Mouse (Mus musculus): Measurements from ENCODE around the gene Fkbp5.
A peak's percentile ranks its signal among the peaks of the same experiment; 100 is the strongest.
"Not testable (repeated sequence)": the region's sequence is repeated elsewhere in the genome, so short reads cannot be mapped to it uniquely, and the experiment has no call there.

Fkbp5 gene

GRCm38 (mm10) chr17:28417771-28418170 lies 99.6 kb downstream of the Fkbp5 start:
- no peak for DNase-seq

- DNase-seq: no peak
These were observed 102.1 kb downstream of the Fkbp5 start for GRCm38 (mm10) chr17:28415271-28415670.

- no peak for DNase-seq
These were observed 105.9 kb downstream of the Fkbp5 start for GRCm38 (mm10) chr17:28411381-28411960.

GRCm38 (mm10) chr17:28410731-28411130 lies 106.6 kb downstream of the Fkbp5 start:
- no peak for DNase-seq

DNA sequence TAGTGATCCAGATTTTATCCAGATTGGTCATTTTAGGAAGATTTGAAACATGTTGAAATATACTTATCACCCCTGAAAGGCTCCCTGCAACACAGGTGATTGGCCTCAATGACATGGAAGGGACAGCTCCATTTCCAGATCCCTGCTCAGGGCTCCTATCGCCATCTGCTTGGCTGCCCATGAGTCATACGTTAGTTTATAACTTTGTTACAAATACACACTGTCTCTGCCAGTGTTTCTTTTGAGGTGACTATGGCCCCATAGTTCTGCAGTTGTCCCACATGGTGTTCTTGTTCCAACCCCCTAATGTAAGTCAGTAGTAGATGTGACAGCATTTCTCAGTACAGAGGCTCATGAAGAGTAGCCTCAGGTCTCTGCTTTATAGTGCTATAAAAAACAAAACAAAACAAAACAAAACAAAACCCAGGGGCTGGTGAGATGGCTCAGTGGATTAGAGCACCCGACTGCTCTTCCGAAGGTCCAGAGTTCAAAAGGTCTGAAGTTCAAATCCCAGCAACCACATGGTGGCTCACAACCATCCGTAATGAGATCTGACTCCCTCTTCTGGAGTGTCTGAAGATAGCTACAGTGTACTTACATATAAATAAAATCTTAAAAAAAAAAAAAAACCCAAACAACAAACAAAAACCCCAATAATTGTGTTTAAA lies 108.9 kb downstream of the Fkbp5 start:
- no peak for DNase-seq

GRCm38 (mm10) chr17:28407418-28408250 lies 109.7 kb downstream of the Fkbp5 start:
- peak; percentile 75 for DNase-seq

DNA sequence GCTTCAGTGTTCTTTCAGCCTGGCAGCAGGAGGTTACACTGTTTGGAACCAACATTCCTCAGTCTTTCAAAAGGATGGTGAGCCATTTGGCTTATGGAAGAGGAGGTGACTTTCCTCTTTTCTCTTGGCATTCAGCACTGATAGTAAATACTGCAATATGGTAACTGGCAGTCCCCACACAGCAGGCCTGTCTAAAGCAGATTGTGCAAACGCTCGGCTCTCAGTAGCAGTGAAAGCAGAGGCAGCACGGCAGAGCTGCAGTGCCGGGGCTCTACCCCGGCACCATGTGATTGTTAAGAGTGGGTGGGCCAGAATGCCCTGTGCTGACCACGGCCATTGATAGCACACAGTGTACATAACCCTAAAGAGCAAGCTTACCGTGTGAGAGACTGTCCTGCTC lies 110.9 kb downstream of the Fkbp5 start:
- DNase-seq: peak; percentile 12

DNA sequence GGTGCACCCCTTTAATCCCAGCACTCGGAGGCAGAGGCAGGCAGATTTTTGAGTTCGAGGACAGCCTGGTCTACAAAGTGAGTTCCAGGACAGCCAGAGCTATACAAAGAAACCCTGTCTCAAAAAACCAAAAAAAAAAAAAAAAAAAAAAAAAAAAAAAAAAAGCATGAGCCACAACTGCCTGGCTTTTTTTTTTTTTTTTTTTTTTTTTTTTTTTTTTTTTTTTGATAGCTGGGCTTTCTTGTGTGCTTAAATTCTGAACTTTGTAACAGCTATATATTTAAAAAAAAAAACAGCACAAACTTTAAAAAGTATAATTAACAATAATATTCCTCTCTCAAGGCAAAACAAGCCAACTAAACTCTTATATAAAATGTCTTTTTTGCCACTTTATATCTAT lies 112.6 kb downstream of the Fkbp5 start:
- not testable (repeated sequence) for DNase-seq

DNA sequence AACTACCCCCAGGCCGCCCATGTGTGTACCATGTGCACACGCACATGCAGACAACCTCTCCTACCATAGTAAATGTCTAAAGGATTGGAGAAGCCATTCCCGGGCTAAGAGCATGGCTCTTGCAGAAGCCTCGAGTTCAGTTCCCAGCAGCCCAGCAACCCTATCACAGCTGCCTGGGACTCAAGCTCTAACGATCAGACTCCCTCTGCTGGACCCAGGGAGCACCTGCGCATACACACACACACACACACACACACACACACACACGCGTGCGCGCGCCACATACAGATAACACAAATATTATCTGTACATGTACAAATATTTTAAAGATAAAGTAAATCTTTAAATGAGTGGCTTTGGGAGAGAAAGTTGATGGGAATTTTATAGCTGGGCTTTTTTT lies 113.0 kb downstream of the Fkbp5 start:
- no peak for DNase-seq

- DNase-seq: no peak
These were observed 122.3 kb downstream of the Fkbp5 start for GRCm38 (mm10) chr17:28394994-28395393.

DNA sequence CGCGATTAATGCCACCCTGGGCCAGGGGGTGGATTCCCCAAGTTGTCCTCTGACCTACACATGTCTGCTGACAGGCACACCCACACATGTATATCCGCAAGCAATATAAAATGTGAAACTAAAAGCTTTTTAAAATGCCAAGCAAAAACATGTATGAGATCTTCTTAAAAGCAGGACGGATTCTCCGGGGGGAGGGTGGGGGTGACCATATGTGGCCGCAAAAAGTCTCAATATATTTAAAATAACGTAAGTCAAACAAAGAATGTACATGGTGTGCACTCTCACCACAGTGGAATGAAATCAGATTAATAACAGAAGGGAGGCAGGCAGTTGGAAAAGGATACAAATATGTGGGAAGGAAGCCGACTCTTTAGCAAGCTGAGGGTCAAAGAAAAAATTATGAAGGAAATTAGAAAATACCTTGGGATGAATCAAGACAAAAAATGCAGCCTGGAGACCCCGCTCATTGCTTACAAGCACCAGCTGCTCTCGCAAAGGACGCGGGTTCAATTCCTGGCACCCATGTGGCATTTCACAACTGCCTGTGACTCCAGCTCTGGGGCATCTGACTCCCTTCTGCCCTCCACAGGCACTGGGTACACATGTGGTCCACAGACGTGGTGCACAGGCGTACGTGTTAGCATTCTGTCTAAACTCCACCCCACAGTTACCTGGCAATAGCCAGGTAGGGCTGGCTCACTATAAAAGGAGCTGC lies 123.1 kb downstream of the Fkbp5 start:
- DNase-seq: no peak

- DNase-seq: no peak
These were observed 125.5 kb downstream of the Fkbp5 start for GRCm38 (mm10) chr17:28391568-28392432.

GRCm38 (mm10) chr17:28388534-28388933 lies 128.8 kb downstream of the Fkbp5 start:
- no peak for DNase-seq

DNA sequence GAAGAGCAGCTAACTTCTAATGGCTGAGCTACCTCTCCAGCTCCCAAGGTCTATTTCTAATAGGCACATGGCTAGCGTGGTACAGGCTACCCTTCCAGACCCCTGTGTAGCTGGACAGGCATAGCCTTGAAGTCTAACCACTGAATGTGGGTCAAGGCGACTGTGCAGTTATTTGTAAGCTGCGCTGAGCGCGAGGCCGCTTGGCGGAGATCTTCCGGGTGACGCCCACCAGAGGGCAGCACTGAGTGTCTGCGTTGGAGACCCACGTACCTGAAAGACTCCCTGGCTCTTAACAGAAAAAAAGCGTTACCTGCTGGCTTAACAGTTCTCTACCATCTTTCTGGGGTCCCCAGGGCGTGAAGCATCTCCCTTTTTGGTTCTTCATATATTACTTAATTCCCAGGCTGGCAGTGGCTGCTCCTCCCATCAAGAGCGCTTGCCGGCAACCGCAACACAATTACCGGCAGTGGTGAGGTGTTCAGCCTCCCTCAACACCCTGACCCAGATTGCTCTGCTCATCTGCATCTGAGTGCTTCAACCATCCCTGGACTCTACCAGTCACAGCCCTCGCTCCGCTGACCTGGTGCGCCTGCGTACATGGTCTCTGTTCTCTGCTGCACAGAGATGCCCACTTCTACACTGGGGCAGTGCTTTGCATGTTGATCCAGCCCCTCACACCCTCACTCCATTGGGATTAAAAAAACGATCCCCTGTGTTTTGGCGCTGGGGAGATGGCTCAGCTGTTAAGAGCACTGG lies 131.0 kb downstream of the Fkbp5 start:
- DNase-seq: peak; percentile 81

DNA sequence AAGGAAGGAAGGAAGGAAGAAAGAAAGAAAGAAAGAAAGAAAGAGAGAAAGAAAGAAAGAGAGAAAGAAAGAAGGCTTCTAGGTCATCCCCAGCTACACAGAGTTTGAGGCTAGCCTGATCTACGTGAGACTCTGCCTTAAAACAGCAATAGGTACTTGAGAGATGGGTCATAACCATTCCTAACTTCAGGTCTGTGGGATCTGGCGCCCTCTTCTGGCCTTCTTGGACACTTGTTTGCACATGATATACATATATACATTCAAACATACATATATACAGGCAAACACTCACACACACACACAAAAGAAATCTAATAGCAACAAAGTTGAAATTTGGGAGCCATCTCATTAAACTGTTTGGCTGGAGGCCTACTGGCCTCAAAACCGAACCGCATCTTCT lies 133.0 kb downstream of the Fkbp5 start:
- no peak for DNase-seq

DNA sequence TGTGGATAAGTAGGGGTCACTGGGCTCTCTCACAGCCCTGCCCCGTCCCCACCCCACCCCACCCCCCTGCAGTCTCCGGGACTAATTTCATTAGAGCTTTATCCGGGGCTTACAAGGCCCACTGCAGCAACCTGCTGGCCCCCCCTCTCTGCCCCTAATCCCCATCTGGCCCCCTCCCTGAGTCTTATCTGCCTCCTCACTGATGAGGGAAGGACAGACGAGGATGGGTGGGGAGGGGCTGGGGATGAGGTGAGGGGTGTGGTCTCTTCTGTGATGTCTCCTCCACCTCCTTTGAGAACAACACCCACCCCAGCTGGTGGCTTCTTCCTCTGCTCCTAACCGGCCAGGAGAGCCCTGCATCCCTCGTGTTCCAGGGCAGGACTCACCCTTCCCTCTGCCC lies 137.1 kb downstream of the Fkbp5 start:
- no peak for DNase-seq

DNA sequence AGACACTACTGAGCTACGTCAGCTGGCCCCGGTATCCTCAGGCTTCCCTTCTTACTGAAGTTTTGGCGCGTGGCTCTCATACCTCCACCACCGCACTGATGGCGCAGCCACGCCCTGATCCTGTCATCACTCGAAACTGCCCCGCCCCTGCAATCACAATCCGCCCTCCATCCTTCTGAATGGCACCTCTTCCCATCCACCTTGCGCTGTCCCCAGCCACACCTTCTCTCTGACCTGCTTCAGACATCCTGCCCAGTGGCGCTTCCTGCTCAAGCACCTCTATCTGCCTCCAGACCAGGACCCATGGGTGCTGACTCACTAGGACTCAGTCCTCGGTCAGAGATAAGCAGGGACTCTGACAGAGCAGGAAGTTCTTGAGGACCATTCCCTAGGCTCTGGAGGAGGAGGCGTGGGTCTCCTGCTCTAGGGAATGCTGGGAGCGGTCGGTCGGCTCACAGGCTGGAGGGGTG lies 141.7 kb downstream of the Fkbp5 start:
- DNase-seq: no peak

DNA sequence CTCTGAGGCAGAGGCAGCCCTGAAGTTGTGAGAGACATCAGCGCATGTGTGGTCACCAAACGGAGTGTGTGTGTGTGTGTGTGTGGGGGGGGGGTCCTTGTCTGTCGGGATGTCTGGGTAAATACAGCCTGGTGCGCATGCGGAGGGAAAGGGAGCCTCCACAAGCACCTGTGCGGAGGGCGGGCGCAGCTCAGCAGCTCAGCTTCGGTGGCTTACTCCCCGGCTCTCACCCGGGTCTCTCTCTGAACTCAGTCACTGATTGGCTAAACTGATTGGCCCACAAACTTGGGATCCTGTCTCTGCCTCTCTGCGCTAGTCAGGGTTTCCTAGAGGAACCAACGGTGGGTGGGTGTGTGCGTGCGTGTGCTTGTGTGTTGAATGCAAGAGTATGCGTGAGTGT lies 142.8 kb downstream of the Fkbp5 start:
- no peak for DNase-seq

- DNase-seq: no peak
These were observed 143.5 kb downstream of the Fkbp5 start for GRCm38 (mm10) chr17:28373821-28374220.

DNA sequence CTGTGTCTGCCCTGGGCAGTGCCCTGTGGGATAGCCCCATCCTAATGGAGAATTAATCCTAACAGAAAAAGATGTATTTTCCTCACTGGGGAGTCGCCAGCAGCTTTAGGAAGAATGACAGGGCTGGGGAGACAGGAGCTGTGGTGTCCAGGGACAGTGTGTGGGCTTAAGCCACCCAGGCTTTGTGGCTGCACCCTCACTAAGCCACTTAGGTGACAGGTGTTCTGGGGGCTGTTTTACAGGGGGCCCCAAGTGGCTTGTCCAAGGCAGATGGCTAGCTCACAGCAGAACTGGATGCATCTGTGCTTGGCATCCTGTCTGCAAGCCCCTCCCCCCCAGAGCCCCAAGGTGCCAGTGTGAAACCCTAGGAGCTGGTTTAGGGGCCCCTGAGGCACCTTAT lies 145.4 kb downstream of the Fkbp5 start:
- no peak for DNase-seq

DNA sequence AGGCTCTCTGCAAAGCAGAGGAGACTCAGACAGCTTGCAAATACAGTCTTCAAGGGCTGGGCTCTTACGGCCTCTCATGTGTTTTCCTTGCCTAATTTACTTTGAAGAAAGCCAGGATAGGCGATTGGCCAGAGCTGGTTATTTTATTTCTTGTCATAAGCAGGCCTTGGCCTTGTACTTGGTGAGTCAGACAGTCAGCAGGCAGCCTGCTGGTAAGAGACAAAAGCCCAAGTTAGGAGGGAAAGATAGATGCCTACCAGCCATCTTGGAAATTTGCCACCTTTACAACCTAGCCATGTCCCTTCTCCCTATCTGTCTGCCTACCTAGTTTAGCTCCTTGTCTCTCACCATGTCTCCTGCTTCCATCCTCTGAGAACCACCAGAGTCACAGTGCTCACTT lies 146.0 kb downstream of the Fkbp5 start:
- DNase-seq: no peak

- no peak for DNase-seq
These were observed 148.3 kb downstream of the Fkbp5 start for GRCm38 (mm10) chr17:28369056-28369455.

Data from cerebellum, adult 8-10 months (tissue).